In the genomic region with DNA sequence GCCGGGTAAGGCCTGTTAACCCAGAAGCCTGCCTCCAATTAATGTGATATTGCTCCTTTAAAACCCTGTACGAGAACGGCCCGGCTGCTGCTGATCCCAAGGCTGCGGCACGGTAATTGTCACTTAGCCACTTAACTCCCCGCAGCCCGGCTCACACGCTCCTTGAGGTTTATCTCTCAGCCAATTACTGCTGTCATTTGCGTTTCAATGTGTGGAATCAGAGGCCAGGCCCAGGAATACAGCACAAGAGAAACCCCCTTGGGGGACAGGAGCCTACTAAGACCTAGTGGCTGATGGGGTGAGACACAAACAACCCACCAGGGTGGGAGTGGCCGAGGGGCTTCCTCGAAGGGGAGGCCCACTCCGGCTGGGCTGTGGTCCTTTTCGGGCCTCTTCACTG, we compare ENCODE assay signal across 8 mouse cellular contexts.
A peak's percentile ranks its signal among the peaks of the same experiment; 100 is the strongest.
DNase-seq lines count a peak whose midpoint lies in the region; ATAC-seq and TF ChIP-seq lines count a peak whose summit lies in the region.

No protein-coding gene starts in this region.

- no peaks in the 10 kb centered on the region for H3K36me3 ChIP-seq in lung, postnatal 0 days (ENCODE audit: insufficient read depth, low read length)
- H3K36me3 ChIP-seq in embryonic facial prominence, embryonic 13.5 days, result no peaks in the 10 kb centered on the region
- no peaks in the 10 kb centered on the region for H3K36me3 ChIP-seq in hindbrain, embryonic 16.5 days (ENCODE audit: control insufficient read depth, insufficient read depth, low read length)

- no peak for TF ChIP-seq CTCF in lung, postnatal 0 days (IDR thresholded peaks at IDR 0.05)

- WGBS in lung, postnatal 0 days, result 31% methylated on average over 14 of the region's 14 CpGs
- WGBS in embryonic facial prominence, embryonic 13.5 days, result 2% methylated on average over 14 of the region's 14 CpGs
- WGBS in hindbrain, embryonic 16.5 days, result 7% methylated on average over 14 of the region's 14 CpGs

- H3K9me3 ChIP-seq in lung, postnatal 0 days (ENCODE audit: low read length), result no peaks in the 10 kb centered on the region
- no peaks in the 10 kb centered on the region for H3K9me3 ChIP-seq in embryonic facial prominence, embryonic 13.5 days
- H3K9me3 ChIP-seq in hindbrain, embryonic 16.5 days (ENCODE audit: control insufficient read depth, low read length), result no peaks in the 10 kb centered on the region

- H3K9ac ChIP-seq in lung, postnatal 0 days (replicated peaks; ENCODE audit: low read depth), result no peak overlapping the region
- H3K9ac ChIP-seq in embryonic facial prominence, embryonic 13.5 days, result peak overlapping the region; percentile 64
- H3K9ac ChIP-seq in hindbrain, embryonic 16.5 days (ENCODE audit: low read depth, low read length), result peak overlapping the region; percentile 33; the same call in 1 of the 2 replicates

- peak; percentile 36 for DNase-seq in lung, postnatal 0 days (ENCODE audit: low spot score)
- DNase-seq in lung, postnatal 36 days, result no peak
- peak; percentile 65 for DNase-seq in neural tube, embryonic 10.5 days (ENCODE audit: extremely low spot score, low spot score)
- no peak for DNase-seq in c-Kit-positive CD71-positive TER-119-positive erythroid progenitor cells, embryonic 14.5 days (ENCODE audit: low spot score)
- DNase-seq in urinary bladder, postnatal 36 days (ENCODE audit: low spot score in 2 of 2), result no peak
- no peak for DNase-seq in left cerebral cortex, postnatal 25 days (ENCODE audit: low spot score in 2 of 2)

- TF ChIP-seq EP300 in lung, postnatal 0 days (IDR thresholded peaks at IDR 0.05), result no peak

- H3K27me3 ChIP-seq in lung, postnatal 0 days (replicated peaks; ENCODE audit: insufficient read depth, low read length), result no peaks in the 10 kb centered on the region
- H3K27me3 ChIP-seq in embryonic facial prominence, embryonic 13.5 days, result no peaks in the 10 kb centered on the region
- H3K27me3 ChIP-seq in hindbrain, embryonic 16.5 days (replicated peaks; ENCODE audit: control insufficient read depth, insufficient read depth, low read length), result no peaks in the 10 kb centered on the region

- H3K4me2 ChIP-seq in lung, postnatal 0 days (replicated peaks; ENCODE audit: low read depth, low read length), result peak overlapping the region; percentile 38
- peak overlapping the region; percentile 60 for H3K4me2 ChIP-seq in embryonic facial prominence, embryonic 13.5 days
- H3K4me2 ChIP-seq in hindbrain, embryonic 16.5 days (ENCODE audit: low read length), result peak overlapping the region; percentile 34

- intact Hi-C loops in left cerebral cortex, postnatal 25 days (cut with DNase I), result loop anchor here (5.0 kb wide), 2 partner anchors 43 to 153 kb away; no protein-coding TSS in a partner anchor

- no peak overlapping the region for H3K4me3 ChIP-seq in lung, postnatal 0 days (ENCODE audit: low read depth, low read length)
- H3K4me3 ChIP-seq in embryonic facial prominence, embryonic 13.5 days, result peak overlapping the region; percentile 11; the same call in 1 of the 2 replicates
- H3K4me3 ChIP-seq in hindbrain, embryonic 16.5 days (ENCODE audit: low read length), result no peak overlapping the region

- ATAC-seq in lung, postnatal 0 days, result no peak
- no peak for ATAC-seq in embryonic facial prominence, embryonic 13.5 days (ENCODE audit: insufficient number of reproducible peaks, insufficient read depth, low FRiP score, low TSS enrichment, low read depth)
- ATAC-seq in hindbrain, embryonic 16.5 days, result no peak

- H3K4me1 ChIP-seq in lung, postnatal 0 days (ENCODE audit: insufficient read depth, low read depth, low read length), result peaks cover 26% of the 10 kb centered on the region
- H3K4me1 ChIP-seq in embryonic facial prominence, embryonic 13.5 days, result peaks cover 48% of the 10 kb centered on the region
- peaks cover 42% of the 10 kb centered on the region for H3K4me1 ChIP-seq in hindbrain, embryonic 16.5 days (ENCODE audit: control insufficient read depth, insufficient read depth, low read depth, low read length)

- peak overlapping the region; percentile 78 for H3K27ac ChIP-seq in lung, postnatal 0 days (ENCODE audit: low read length)
- peak overlapping the region; percentile 97 for H3K27ac ChIP-seq in embryonic facial prominence, embryonic 13.5 days
- H3K27ac ChIP-seq in hindbrain, embryonic 16.5 days (ENCODE audit: low read depth, low read length), result peak overlapping the region; percentile 89

Comparison
In these comparisons a context has a peak if more than half of its experiments do, and no peak if none do; other contexts are left out.
1. DNase-seq: peak in lung, postnatal 0 days (single experiment) and neural tube, embryonic 10.5 days (single experiment); none in lung, postnatal 36 days (single experiment), c-Kit-positive CD71-positive TER-119-positive erythroid progenitor cells, embryonic 14.5 days (single experiment), urinary bladder, postnatal 36 days (0 of 2) and left cerebral cortex, postnatal 25 days (0 of 2).
2. Peak in every context shown above with its lines, with median percentiles within 50 percentile points of each other: H3K27ac ChIP-seq and H3K4me2 ChIP-seq.